16 mouse cellular contexts compared by ENCODE assay signal in genomic region chr12:107975479-107975896, GRCm38 (mm10). TPM values are rescaled to one million over a fixed set of nuclear protein-coding genes. Genes with fewer than 3 reads are reported as not detected.
DNase-seq lines count a peak whose midpoint lies in the region; ATAC-seq and TF ChIP-seq lines count a peak whose summit lies in the region.
"Had no signal": no experiment of that assay in that cellular context is flagged by ENCODE, and none has a peak within 500 bp of the region (broad histone marks: within the 10 kb centered on the region; RNA-seq: fewer than 3 reads in every experiment).

No protein-coding gene starts in this region.

- no peak for ATAC-seq in neural tube, embryonic 13.5 days (ENCODE audit: low read depth)
- ATAC-seq: lung, postnatal 0 days had no signal

- intact Hi-C loops in left cerebral cortex, adult 2 months (cut with DNase I), result no loop called here
- intact Hi-C loops in left cerebral cortex, postnatal 10 days (cut with DNase I), result no loop called here

- peaks cover 60% of the 10 kb centered on the region for H3K27me3 ChIP-seq in forebrain, embryonic 10.5 days (ENCODE audit: poor library complexity, severe bottlenecking)
- H3K27me3 ChIP-seq in neural tube, embryonic 13.5 days, result peaks cover 3% of the 10 kb centered on the region; the same call in 1 of the 2 replicates

- peaks cover 99% of the 10 kb centered on the region for H3K4me1 ChIP-seq in forebrain, embryonic 10.5 days
- H3K4me1 ChIP-seq in neural tube, embryonic 13.5 days (replicated peaks), result peaks cover 99% of the 10 kb centered on the region

- H3K4me2 ChIP-seq in neural tube, embryonic 13.5 days, result peak overlapping the region; percentile 51; the same call in 1 of the 2 replicates
- H3K4me2 ChIP-seq: liver, embryonic 11.5 days had no signal

- TF ChIP-seq CTCF in left cerebral cortex, adult 2 months (IDR thresholded peaks at IDR 0.05), result no peak

- 66% methylated on average over 10 of the region's 10 CpGs for WGBS in forebrain, embryonic 10.5 days
- WGBS in neural tube, embryonic 13.5 days, result 69% methylated on average over 10 of the region's 10 CpGs

- H3K4me3 ChIP-seq in left cerebral cortex, adult 2 months, result peak overlapping the region; percentile 8; the same call in 1 of the 2 replicates
- no peak overlapping the region for H3K4me3 ChIP-seq in forebrain, embryonic 10.5 days
- no peak overlapping the region for H3K4me3 ChIP-seq in neural tube, embryonic 13.5 days

- DNase-seq in left cerebral cortex, adult 2 months (ENCODE audit: extremely low spot score in 1 of 2, low spot score in 2 of 2), result no peak
- no peak for DNase-seq in left cerebral cortex, postnatal 10 days (ENCODE audit: extremely low spot score in 1 of 2, low spot score in 2 of 2)
- DNase-seq in forebrain, embryonic 10.5 days (ENCODE audit: extremely low spot score, low spot score), result no peak
- DNase-seq in induced T-regulatory cell, adult 2 months (ENCODE audit: low read depth), result peak; percentile 79
- no peak for DNase-seq in cerebellum, postnatal 4 days (ENCODE audit: low spot score in 2 of 2)
- no peak for DNase-seq in lung, postnatal 10 days
- no peak for DNase-seq in adrenal gland, postnatal 25 days
- DNase-seq: adrenal gland, postnatal 10 days; cerebellum, adult 11 months; heart, adult 18-20 months; layer of hippocampus, postnatal 36 days; thymus, adult 18-20 months had no signal

- H3K36me3 ChIP-seq in forebrain, embryonic 10.5 days (replicated peaks), result no peaks in the 10 kb centered on the region
- no peaks in the 10 kb centered on the region for H3K36me3 ChIP-seq in neural tube, embryonic 13.5 days

- no peaks in the 10 kb centered on the region for H3K9me3 ChIP-seq in forebrain, embryonic 10.5 days
- H3K9me3 ChIP-seq in neural tube, embryonic 13.5 days, result no peaks in the 10 kb centered on the region

- H3K27ac ChIP-seq in left cerebral cortex, adult 2 months, result peak overlapping the region; percentile 80
- H3K27ac ChIP-seq in forebrain, embryonic 10.5 days, result peak overlapping the region; percentile 98; the same call in 1 of the 2 replicates
- H3K27ac ChIP-seq in neural tube, embryonic 13.5 days (replicated peaks), result peak overlapping the region; percentile 64

- H3K9ac ChIP-seq in neural tube, embryonic 13.5 days, result peak overlapping the region; percentile 44; the same call in 1 of the 2 replicates

RNA-seq across cellular contexts. Expression of gene Bcl11b, which starts 27.9 kb away (rescaled TPM):
- total RNA-seq in left cerebral cortex, adult 2 months (2021), result 10 to 100 TPM; 57.8 to 69.0 TPM
- 10 to 100 TPM; 66.1 to 75.1 TPM for total RNA-seq in left cerebral cortex, postnatal 10 days (2021)
- 3.4 and 5.5 TPM in 2 replicates for polyA plus RNA-seq in forebrain, embryonic 10.5 days (2016; fragmentation: Nextera tagmentation; extraction: Ambion mirVana)
- polyA plus RNA-seq in neural tube, embryonic 13.5 days (2015; fragmentation: Nextera tagmentation; extraction: Ambion mirVana), result 33.5 and 34.9 TPM in 2 replicates
- 0.18 and 0.38 TPM in 2 replicates for total RNA-seq in adrenal gland, postnatal 25 days (2021)
- polyA plus RNA-seq: C2C12 had no signal

Comparison
In these comparisons a context has a peak if more than half of its experiments do, and no peak if none do; other contexts are left out.
1. RNA of gene Bcl11b, which starts 27.9 kb away (total RNA-seq): 66.1 to 75.1 TPM in left cerebral cortex, postnatal 10 days and 57.8 to 69.0 TPM in left cerebral cortex, adult 2 months; 0.18 to 0.38 TPM in adrenal gland, postnatal 25 days; every median in the first group is over 10 times any median in the second.
2. Peak in every context shown above with its lines, with median percentiles within 50 percentile points of each other: H3K27ac ChIP-seq.